ENCODE assay signal across 15 mouse cellular contexts in genomic region chr14:32242401-32242800, GRCm38 (mm10). TPM values are rescaled to one million over a fixed set of nuclear protein-coding genes. Genes with fewer than 3 reads are reported as not detected.
DNase-seq lines count a peak whose midpoint lies in the region; ATAC-seq and TF ChIP-seq lines count a peak whose summit lies in the region.
"Had no signal": no experiment of that assay in that cellular context is flagged by ENCODE, and none has a peak within 500 bp of the region (broad histone marks: within the 10 kb centered on the region; RNA-seq: fewer than 3 reads in every experiment).

No protein-coding gene starts in this region.

- H3K27ac ChIP-seq in intestine, postnatal 0 days (ENCODE audit: low read depth, low read length): no peak overlapping the region
- no peak overlapping the region for H3K27ac ChIP-seq in intestine, embryonic 15.5 days
- no peak overlapping the region for H3K27ac ChIP-seq in neural tube, embryonic 11.5 days (ENCODE audit: low read depth, low read length)
- no peak overlapping the region for H3K27ac ChIP-seq in neural tube, embryonic 15.5 days (replicated peaks)
- H3K27ac ChIP-seq in stomach, postnatal 0 days (replicated peaks): no peak overlapping the region
- no peak overlapping the region for H3K27ac ChIP-seq in heart, embryonic 10.5 days
- H3K27ac ChIP-seq: forebrain, embryonic 13.5 days; liver, embryonic 14.5 days; stomach, embryonic 15.5 days had no signal

- ATAC-seq in intestine, postnatal 0 days: no peak
- no peak for ATAC-seq in intestine, embryonic 15.5 days
- ATAC-seq in neural tube, embryonic 11.5 days (ENCODE audit: insufficient read depth, low FRiP score, low TSS enrichment): no peak
- ATAC-seq in neural tube, embryonic 15.5 days (ENCODE audit: low FRiP score): no peak
- ATAC-seq in stomach, postnatal 0 days (ENCODE audit: low FRiP score, low TSS enrichment): no peak
- ATAC-seq: forebrain, embryonic 13.5 days had no signal

- H3K4me2 ChIP-seq in intestine, postnatal 0 days (replicated peaks; ENCODE audit: low read depth): no peak overlapping the region
- H3K4me2 ChIP-seq in intestine, embryonic 15.5 days (replicated peaks): no peak overlapping the region
- no peak overlapping the region for H3K4me2 ChIP-seq in neural tube, embryonic 11.5 days (ENCODE audit: low read depth)
- H3K4me2 ChIP-seq in neural tube, embryonic 15.5 days: no peak overlapping the region
- H3K4me2 ChIP-seq in stomach, postnatal 0 days (replicated peaks; ENCODE audit: low read depth): no peak overlapping the region
- H3K4me2 ChIP-seq: forebrain, embryonic 13.5 days; heart, embryonic 12.5 days; stomach, embryonic 15.5 days had no signal

- no peaks in the 10 kb centered on the region for H3K4me1 ChIP-seq in intestine, postnatal 0 days (replicated peaks; ENCODE audit: control insufficient read depth, insufficient read depth, low read length)
- H3K4me1 ChIP-seq in intestine, embryonic 15.5 days (replicated peaks): no peaks in the 10 kb centered on the region
- peaks cover 5% of the 10 kb centered on the region for H3K4me1 ChIP-seq in neural tube, embryonic 11.5 days (ENCODE audit: control insufficient read depth, insufficient read depth, low read length)
- H3K4me1 ChIP-seq in neural tube, embryonic 15.5 days: 0 out of 2 replicates have a peak, but pooled peaks cover 4% of the 10 kb centered on the region
- no peaks in the 10 kb centered on the region for H3K4me1 ChIP-seq in stomach, postnatal 0 days (replicated peaks; ENCODE audit: control insufficient read depth, insufficient read depth)
- no peaks in the 10 kb centered on the region for H3K4me1 ChIP-seq in heart, embryonic 10.5 days
- H3K4me1 ChIP-seq: heart, embryonic 12.5 days; stomach, embryonic 15.5 days had no signal

- TF ChIP-seq POLR2A in brain, embryonic 14.5 days (IDR thresholded peaks at IDR 0.05; ENCODE audit: borderline replicate concordance, extremely low read depth, insufficient read depth, insufficient read length, poor library complexity, severe bottlenecking): no peak

- H3K4me3 ChIP-seq in intestine, postnatal 0 days (ENCODE audit: low read depth, low read length): no peak overlapping the region
- no peak overlapping the region for H3K4me3 ChIP-seq in intestine, embryonic 15.5 days (replicated peaks)
- H3K4me3 ChIP-seq in neural tube, embryonic 11.5 days (ENCODE audit: low read depth, low read length): no peak overlapping the region
- H3K4me3 ChIP-seq in neural tube, embryonic 15.5 days (replicated peaks): no peak overlapping the region
- H3K4me3 ChIP-seq in stomach, postnatal 0 days (ENCODE audit: low read depth, low read length): no peak overlapping the region
- H3K4me3 ChIP-seq in heart, embryonic 10.5 days: no peak overlapping the region
- H3K4me3 ChIP-seq: forebrain, embryonic 13.5 days; heart, embryonic 12.5 days; stomach, embryonic 15.5 days had no signal

- no peak overlapping the region for H3K9ac ChIP-seq in intestine, postnatal 0 days (ENCODE audit: low read depth, low read length)
- H3K9ac ChIP-seq in intestine, embryonic 15.5 days: no peak overlapping the region
- no peak overlapping the region for H3K9ac ChIP-seq in neural tube, embryonic 11.5 days (ENCODE audit: low read length)
- no peak overlapping the region for H3K9ac ChIP-seq in neural tube, embryonic 15.5 days (replicated peaks)
- no peak overlapping the region for H3K9ac ChIP-seq in stomach, postnatal 0 days (ENCODE audit: low read length)
- H3K9ac ChIP-seq: forebrain, embryonic 13.5 days; heart, embryonic 12.5 days; liver, embryonic 14.5 days; stomach, embryonic 15.5 days had no signal

- WGBS in intestine, postnatal 0 days: 75% methylated on average over 4 of the region's 4 CpGs
- WGBS in intestine, embryonic 15.5 days: 79% methylated on average over 4 of the region's 4 CpGs
- 66% methylated on average over 4 of the region's 4 CpGs for WGBS in neural tube, embryonic 11.5 days
- 70% methylated on average over 4 of the region's 4 CpGs for WGBS in neural tube, embryonic 15.5 days
- WGBS in stomach, postnatal 0 days: 79% methylated on average over 4 of the region's 4 CpGs
- 83% methylated on average over 4 of the region's 4 CpGs for WGBS in heart, embryonic 10.5 days

- H3K36me3 ChIP-seq in intestine, postnatal 0 days (ENCODE audit: control insufficient read depth, insufficient read depth): peaks cover 21% of the 10 kb centered on the region
- H3K36me3 ChIP-seq in intestine, embryonic 15.5 days: 0 out of 2 replicates have a peak, but pooled peaks cover 3% of the 10 kb centered on the region
- no peaks in the 10 kb centered on the region; the same call in 1 of the 2 replicates for H3K36me3 ChIP-seq in neural tube, embryonic 11.5 days (ENCODE audit: control insufficient read depth, insufficient read depth, low read length)
- peaks cover 28% of the 10 kb centered on the region for H3K36me3 ChIP-seq in neural tube, embryonic 15.5 days
- H3K36me3 ChIP-seq in stomach, postnatal 0 days (ENCODE audit: control insufficient read depth, insufficient read depth, low read length): 0 out of 2 replicates have a peak, but pooled peaks cover 5% of the 10 kb centered on the region
- H3K36me3 ChIP-seq in heart, embryonic 10.5 days: peaks cover 34% of the 10 kb centered on the region

- peak; percentile 27 for DNase-seq in neural tube, embryonic 11.5 days (ENCODE audit: low spot score)
- no peak for DNase-seq in brain, embryonic 14.5 days (ENCODE audit: low read depth)
- no peak for DNase-seq in stomach, postnatal 0 days (ENCODE audit: low spot score)
- no peak for DNase-seq in embryo, embryonic 9.5 days (ENCODE audit: extremely low spot score)
- DNase-seq in heart, embryonic 10.5 days (ENCODE audit: low spot score): no peak
- DNase-seq: cerebellum, adult 18-20 months; gastrocnemius, postnatal 10 days; right cerebral cortex, postnatal 4 days had no signal

- no peak for TF ChIP-seq EP300 in stomach, postnatal 0 days (optimal IDR thresholded peaks at IDR 0.05)

- H3K9me3 ChIP-seq in intestine, postnatal 0 days (ENCODE audit: control insufficient read depth): no peaks in the 10 kb centered on the region
- no peaks in the 10 kb centered on the region for H3K9me3 ChIP-seq in intestine, embryonic 15.5 days
- no peaks in the 10 kb centered on the region for H3K9me3 ChIP-seq in neural tube, embryonic 11.5 days (ENCODE audit: control insufficient read depth, low read length)
- H3K9me3 ChIP-seq in neural tube, embryonic 15.5 days (replicated peaks): no peaks in the 10 kb centered on the region
- no peaks in the 10 kb centered on the region for H3K9me3 ChIP-seq in stomach, postnatal 0 days (ENCODE audit: control insufficient read depth, low read length)
- H3K9me3 ChIP-seq in heart, embryonic 10.5 days: no peaks in the 10 kb centered on the region
- H3K9me3 ChIP-seq: forebrain, embryonic 13.5 days; heart, embryonic 12.5 days; stomach, embryonic 15.5 days had no signal

- TF ChIP-seq CTCF in intestine, postnatal 0 days (IDR thresholded peaks at IDR 0.05; ENCODE audit: low read depth): peak; percentile 50
- peak; percentile 16; the same call in 1 of the 2 replicates for TF ChIP-seq CTCF in brain, embryonic 14.5 days (IDR thresholded peaks at IDR 0.05; ENCODE audit: borderline replicate concordance, extremely low read depth, insufficient read depth, insufficient read length)
- TF ChIP-seq CTCF in stomach, postnatal 0 days (IDR thresholded peaks at IDR 0.05; ENCODE audit: low read depth): peak; percentile 50

- no peaks in the 10 kb centered on the region for H3K27me3 ChIP-seq in intestine, postnatal 0 days (replicated peaks; ENCODE audit: control insufficient read depth, insufficient read depth, low read length)
- H3K27me3 ChIP-seq in intestine, embryonic 15.5 days (replicated peaks): no peaks in the 10 kb centered on the region
- no peaks in the 10 kb centered on the region for H3K27me3 ChIP-seq in neural tube, embryonic 11.5 days (ENCODE audit: control insufficient read depth, insufficient read depth, low read length)
- no peaks in the 10 kb centered on the region for H3K27me3 ChIP-seq in neural tube, embryonic 15.5 days (replicated peaks)
- H3K27me3 ChIP-seq in stomach, postnatal 0 days (ENCODE audit: control insufficient read depth, insufficient read depth, low read length): no peaks in the 10 kb centered on the region
- H3K27me3 ChIP-seq in heart, embryonic 10.5 days (ENCODE audit: insufficient read depth, poor library complexity, severe bottlenecking): no peaks in the 10 kb centered on the region
- H3K27me3 ChIP-seq: forebrain, embryonic 13.5 days; heart, embryonic 12.5 days; stomach, embryonic 15.5 days had no signal

RNA-seq across cellular contexts. Expression of gene Parg, which starts 40.7 kb away (rescaled TPM):
- 15.7 and 19.7 TPM in 2 replicates for polyA plus RNA-seq in intestine, postnatal 0 days (2015; fragmentation: Nextera tagmentation; extraction: Ambion mirVana)
- polyA plus RNA-seq in intestine, embryonic 15.5 days (2015; fragmentation: Nextera tagmentation; extraction: Ambion mirVana): 35.9 and 37.0 TPM in 2 replicates
- polyA plus RNA-seq in neural tube, embryonic 11.5 days (2014; fragmentation: Nextera tagmentation; extraction: Ambion mirVana): 65.4 and 69.5 TPM in 2 replicates
- polyA plus RNA-seq in neural tube, embryonic 15.5 days (2015; fragmentation: Nextera tagmentation; extraction: Ambion mirVana): 28.1 and 34.8 TPM in 2 replicates
- polyA plus RNA-seq in brain, embryonic 14.5 days (2012; rRNA removed): 14.4 and 22.0 TPM in 2 replicates
- polyA plus RNA-seq in stomach, postnatal 0 days (2015; fragmentation: Nextera tagmentation; extraction: Ambion mirVana): 15.2 and 17.5 TPM in 2 replicates
- polyA plus RNA-seq in heart, embryonic 10.5 days (2016; fragmentation: Nextera tagmentation; extraction: Ambion mirVana): 32.7 and 35.3 TPM in 2 replicates

RNA-seq across cellular contexts. Expression of gene Timm23, which starts 40.7 kb away (rescaled TPM):
- 196 and 209 TPM in 2 replicates for polyA plus RNA-seq in intestine, postnatal 0 days (2015; fragmentation: Nextera tagmentation; extraction: Ambion mirVana)
- polyA plus RNA-seq in intestine, embryonic 15.5 days (2015; fragmentation: Nextera tagmentation; extraction: Ambion mirVana): 335 and 338 TPM in 2 replicates
- 303 and 304 TPM in 2 replicates for polyA plus RNA-seq in neural tube, embryonic 11.5 days (2014; fragmentation: Nextera tagmentation; extraction: Ambion mirVana)
- 251 and 260 TPM in 2 replicates for polyA plus RNA-seq in neural tube, embryonic 15.5 days (2015; fragmentation: Nextera tagmentation; extraction: Ambion mirVana)
- polyA plus RNA-seq in brain, embryonic 14.5 days (2012; rRNA removed): 122 and 139 TPM in 2 replicates
- polyA plus RNA-seq in stomach, postnatal 0 days (2015; fragmentation: Nextera tagmentation; extraction: Ambion mirVana): 218 and 234 TPM in 2 replicates
- 370 and 414 TPM in 2 replicates for polyA plus RNA-seq in heart, embryonic 10.5 days (2016; fragmentation: Nextera tagmentation; extraction: Ambion mirVana)
